Mouse (Mus musculus) c-Kit-positive CD71-positive TER-119-negative erythroid progenitor cells, embryonic 14.5 days (primary cell): ENCODE results near the gene Nsmf.

Source experiments
- DNase-seq: peaks from one replicate; pipeline ENCODE4 v3.0.0-alpha.2; 2013; ENCODE audit warnings: low read depth

Gene Nsmf

GRCm38 (mm10) chr2:25085571-25085970 is 31.4 kb downstream of the Nsmf start:
- DNase-seq = no peak

- DNase-seq = no peak
Measured at GRCm38 (mm10) chr2:25087842-25088241, 33.7 kb downstream of the Nsmf start.

- DNase-seq = no peak
Measured at GRCm38 (mm10) chr2:25088636-25089035, 34.5 kb downstream of the Nsmf start.

GRCm38 (mm10) chr2:25094785-25095108 is 40.6 kb downstream of the Nsmf start:
- DNase-seq = no peak

- DNase-seq = no peak
Measured at GRCm38 (mm10) chr2:25095109-25095850, 41.1 kb downstream of the Nsmf start, which contains the start of gene Noxa1. Gene Noxa1 (minus strand): TSS chr2:25095149.

- DNase-seq = no peak
Measured at GRCm38 (mm10) chr2:25098005-25098615, 44.0 kb downstream of the Nsmf start.

GRCm38 (mm10) chr2:25098956-25099355 is 44.8 kb downstream of the Nsmf start:
- DNase-seq = no peak

- DNase-seq = no peak
Measured at GRCm38 (mm10) chr2:25099703-25100102, 45.5 kb downstream of the Nsmf start.

GRCm38 (mm10) chr2:25104122-25104521 is 50.0 kb downstream of the Nsmf start:
- no peak for DNase-seq

- DNase-seq = no peak
Measured at GRCm38 (mm10) chr2:25106045-25106444, 51.9 kb downstream of the Nsmf start.

- DNase-seq = no peak
Measured at GRCm38 (mm10) chr2:25109487-25109886, 55.3 kb downstream of the Nsmf start.

- no peak for DNase-seq
Measured at GRCm38 (mm10) chr2:25110505-25111183, 56.5 kb downstream of the Nsmf start.

- DNase-seq = no peak
Measured at GRCm38 (mm10) chr2:25111184-25111791, 57.1 kb downstream of the Nsmf start.
